Mouse (Mus musculus) limb, embryonic 14.5 days (tissue): ENCODE results near the gene Dlg4. TPM values are rescaled to one million over a fixed set of nuclear protein-coding genes. Genes with fewer than 3 reads are reported as not detected.

Experiments
- ATAC-seq: fragments of 200-750 bp; cut with Nextera tagmentation; 2 replicates; pipeline ENCODE4 v1.8.0; 2017; ENCODE audit warnings: low read depth, moderate number of reproducible peaks, moderate TSS enrichment; ENCODE audit not compliant: low FRiP score
- DNase-seq: peaks from one replicate; pipeline ENCODE4 v3.0.0-alpha.2; 2015; ENCODE audit warnings: low spot score
- H3K27ac ChIP-seq: fragments of 300-500 bp; sonication (generic); replicated peaks from 2 replicates; pipeline ENCODE4 v1.5.1; 2014; ENCODE audit warnings: low read depth, mild to moderate bottlenecking, low read length, moderate library complexity, mixed read lengths
- H3K27me3 ChIP-seq: fragments of 300-500 bp; sonication (generic); 2 replicates; pipeline ENCODE4 v1.6.1; 2014; ENCODE audit warnings: low read length, mixed read lengths; ENCODE audit not compliant: control insufficient read depth, insufficient read depth
- H3K36me3 ChIP-seq: fragments of 300-500 bp; sonication (generic); 2 replicates; pipeline ENCODE4 v1.6.1; 2014; ENCODE audit warnings: mild to moderate bottlenecking, low read length, moderate library complexity, mixed read lengths; ENCODE audit not compliant: control insufficient read depth, insufficient read depth
- H3K4me1 ChIP-seq: fragments of 300-500 bp; sonication (generic); 2 replicates; pipeline ENCODE4 v1.6.1; 2014; ENCODE audit warnings: antibody characterized with exemption, low read length, mixed read lengths; ENCODE audit not compliant: control insufficient read depth, insufficient read depth
- H3K4me2 ChIP-seq: fragments of 300-500 bp; sonication (generic); replicated peaks from 2 replicates; pipeline ENCODE4 v1.6.1; 2014; ENCODE audit warnings: low read depth, mild to moderate bottlenecking, low read length, moderate library complexity; ENCODE audit not compliant: severe bottlenecking
- H3K4me3 ChIP-seq: fragments of 300-500 bp; sonication (generic); replicated peaks from 2 replicates; pipeline ENCODE4 v1.5.1; 2014; ENCODE audit warnings: low read length
- H3K9ac ChIP-seq: fragments of 300-500 bp; sonication (generic); 2 replicates; pipeline ENCODE4 v1.6.1; 2014; ENCODE audit warnings: mild to moderate bottlenecking, low read depth, low read length, moderate library complexity; ENCODE audit not compliant: severe bottlenecking
- H3K9me3 ChIP-seq: fragments of 300-500 bp; sonication (generic); 2 replicates; pipeline ENCODE4 v1.6.1; 2016; ENCODE audit warnings: low read length; ENCODE audit not compliant: control insufficient read depth
- POLR2A ChIP-seq: fragments of 200-500 bp; IDR thresholded peaks from 2 replicates; pipeline ENCODE4 v1.8.0; 2012; ENCODE audit warnings: inconsistent platforms, mild to moderate bottlenecking, moderate library complexity, borderline replicate concordance; ENCODE audit not compliant: insufficient read depth, insufficient read length; ENCODE audit errors: extremely low read depth
- WGBS: fragments of 180-500 bp; shearing (Covaris S2); extraction: QIAGEN DNeasy Blood & Tissue Kit; methylation state at CpG from one replicate; pipeline ENCODE4 v1.1.7; 2014; 5-methylcytosine and 5-hydroxymethylcytosine counted together
- polyA plus RNA-seq, 2 experiments: library from polyadenylated mRNA; depleted of rRNA in 1 of 2; stranded (reverse) in 1 of 2; unstranded in 1 of 2; fragments of >200 nt; fragmentation: Nextera tagmentation in 1 of 2; extraction: Ambion mirVana in 1 of 2; gene quantifications; 2 replicates each; pipeline versions ENCODE4 v1.2.1 to v1.2.3; 2012 to 2014

The Dlg4 gene
- polyA plus RNA-seq, 2 experiments = 9.7 to 89.6 TPM

DNA sequence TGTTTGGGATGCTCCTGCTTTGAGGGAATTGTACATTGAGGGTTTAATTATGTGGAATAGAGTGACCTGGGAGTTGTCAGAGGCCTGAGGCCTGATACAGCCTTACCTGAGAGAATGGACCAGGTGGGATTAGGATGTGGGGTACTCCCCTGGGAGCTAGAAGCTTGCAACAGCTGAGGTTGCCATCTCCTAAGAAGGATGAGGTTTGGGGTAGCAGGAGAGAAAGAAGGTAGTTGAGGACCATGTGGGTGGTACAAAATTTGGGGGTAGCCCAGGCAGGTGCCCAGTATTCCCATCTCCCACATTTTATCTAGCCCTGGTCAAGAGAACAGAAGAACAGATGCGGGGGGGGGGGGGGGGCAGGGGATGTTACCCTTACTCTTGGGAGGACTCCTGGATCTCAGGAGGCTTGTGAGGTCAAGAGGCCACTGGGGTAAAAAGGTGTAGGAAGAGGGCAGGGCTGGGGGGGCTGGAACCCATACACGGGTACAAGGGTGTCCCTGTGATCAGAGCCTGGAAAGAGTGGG is 2.8 kb downstream of the Dlg4 start:
- no peak for DNase-seq
- ATAC-seq = no peak
- Histone ChIP-seq H3K4me3 (peak overlapping the region; percentile 79), H3K4me1 (peaks cover 51% of the 10 kb centered on the region), H3K27ac (peak overlapping the region; percentile 53), H3K36me3 (no peaks in the 10 kb centered on the region), H3K27me3 (no peaks in the 10 kb centered on the region), H3K9me3 (no peaks in the 10 kb centered on the region), H3K4me2 (peak overlapping the region; percentile 89), H3K9ac (peak overlapping the region; percentile 88)
- 50% methylated on average over 1 of the region's 2 CpGs for WGBS
- TF ChIP-seq POLR2A = no peak

DNA sequence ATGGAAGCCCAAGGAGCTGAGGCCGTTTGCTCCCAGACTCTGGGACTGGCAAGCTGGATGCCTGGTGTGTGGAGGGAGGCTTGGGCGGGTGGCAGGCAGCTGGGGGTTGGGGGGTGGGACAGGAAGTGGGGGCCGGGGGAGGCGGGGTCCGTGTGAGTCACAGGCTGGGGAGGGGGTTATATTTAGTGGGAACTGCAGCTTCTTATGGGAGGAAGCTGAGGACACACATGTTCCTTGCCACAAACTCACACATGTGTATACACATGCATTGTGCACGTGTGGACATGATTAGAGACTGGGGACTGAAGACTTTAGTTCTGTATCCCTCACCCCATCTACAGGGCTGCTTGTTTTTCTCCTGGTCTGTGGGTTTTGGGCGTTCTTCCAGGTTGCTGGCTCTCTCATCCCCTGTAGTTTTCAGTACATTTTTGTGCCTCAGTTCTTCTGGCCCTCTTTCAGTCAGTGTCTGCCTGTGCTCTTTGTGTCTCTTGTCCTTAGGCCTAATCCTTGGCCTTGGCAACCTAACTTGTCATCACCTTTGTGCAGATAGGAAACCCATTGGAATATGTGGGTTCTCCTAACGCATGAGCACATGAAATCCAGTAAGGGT is 3.4 kb downstream of the Dlg4 start:
- TF ChIP-seq POLR2A = no peak
- ATAC-seq (no peak), DNase-seq (no peak)
- peak overlapping the region; percentile 89 for H3K4me2 ChIP-seq
- H3K9ac ChIP-seq = peak overlapping the region; percentile 21; the same call in 1 of the 2 replicates
- 5% methylated on average over 7 of the region's 8 CpGs for WGBS
- H3K4me3 ChIP-seq = peak overlapping the region; percentile 79
- H3K4me1 ChIP-seq = peaks cover 47% of the 10 kb centered on the region
- no peaks in the 10 kb centered on the region for H3K9me3 ChIP-seq
- H3K27me3 ChIP-seq = no peaks in the 10 kb centered on the region
- peak overlapping the region; percentile 53 for H3K27ac ChIP-seq
- H3K36me3 ChIP-seq = no peaks in the 10 kb centered on the region

DNA sequence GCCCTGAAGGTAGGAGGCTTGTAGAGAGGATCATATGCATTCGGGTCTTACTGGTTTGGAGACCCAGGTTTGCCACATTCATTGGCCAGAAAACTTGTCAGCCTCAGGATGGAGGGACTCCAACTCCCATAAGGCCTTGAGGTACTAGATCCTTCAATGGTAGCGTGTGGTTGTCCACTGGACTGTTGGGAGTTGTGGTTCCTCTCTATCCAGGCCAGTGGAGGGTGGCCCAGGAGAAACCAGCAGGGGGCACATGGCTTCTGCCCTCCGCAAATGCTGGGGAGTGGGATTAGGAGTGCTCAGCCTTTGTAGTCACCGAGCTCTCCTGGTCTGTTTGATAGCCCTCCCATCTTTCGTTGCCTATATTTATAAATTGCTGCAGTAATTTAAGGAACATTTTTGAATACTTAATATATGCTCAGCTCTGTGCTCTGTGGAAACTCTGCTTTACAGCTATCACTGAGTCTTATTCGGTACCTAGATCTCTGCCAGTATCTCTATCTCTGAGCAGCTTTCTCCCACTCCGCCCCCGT is 4.1 kb downstream of the Dlg4 start:
- peaks cover 49% of the 10 kb centered on the region for H3K4me1 ChIP-seq
- TF ChIP-seq POLR2A = no peak
- DNase-seq = peak; percentile 89
- H3K9me3 ChIP-seq = no peaks in the 10 kb centered on the region
- WGBS = 0% methylated on average over 8 of the region's 8 CpGs
- peak overlapping the region; percentile 89 for H3K4me2 ChIP-seq
- no peaks in the 10 kb centered on the region for H3K27me3 ChIP-seq
- no peaks in the 10 kb centered on the region for H3K36me3 ChIP-seq
- peak; percentile 60 for ATAC-seq
- H3K27ac ChIP-seq = peak overlapping the region; percentile 63
- H3K4me3 ChIP-seq = peak overlapping the region; percentile 79
- 0 out of 2 replicates have a peak overlapping the region, but pooled peaks have one; percentile 21 for H3K9ac ChIP-seq

DNA sequence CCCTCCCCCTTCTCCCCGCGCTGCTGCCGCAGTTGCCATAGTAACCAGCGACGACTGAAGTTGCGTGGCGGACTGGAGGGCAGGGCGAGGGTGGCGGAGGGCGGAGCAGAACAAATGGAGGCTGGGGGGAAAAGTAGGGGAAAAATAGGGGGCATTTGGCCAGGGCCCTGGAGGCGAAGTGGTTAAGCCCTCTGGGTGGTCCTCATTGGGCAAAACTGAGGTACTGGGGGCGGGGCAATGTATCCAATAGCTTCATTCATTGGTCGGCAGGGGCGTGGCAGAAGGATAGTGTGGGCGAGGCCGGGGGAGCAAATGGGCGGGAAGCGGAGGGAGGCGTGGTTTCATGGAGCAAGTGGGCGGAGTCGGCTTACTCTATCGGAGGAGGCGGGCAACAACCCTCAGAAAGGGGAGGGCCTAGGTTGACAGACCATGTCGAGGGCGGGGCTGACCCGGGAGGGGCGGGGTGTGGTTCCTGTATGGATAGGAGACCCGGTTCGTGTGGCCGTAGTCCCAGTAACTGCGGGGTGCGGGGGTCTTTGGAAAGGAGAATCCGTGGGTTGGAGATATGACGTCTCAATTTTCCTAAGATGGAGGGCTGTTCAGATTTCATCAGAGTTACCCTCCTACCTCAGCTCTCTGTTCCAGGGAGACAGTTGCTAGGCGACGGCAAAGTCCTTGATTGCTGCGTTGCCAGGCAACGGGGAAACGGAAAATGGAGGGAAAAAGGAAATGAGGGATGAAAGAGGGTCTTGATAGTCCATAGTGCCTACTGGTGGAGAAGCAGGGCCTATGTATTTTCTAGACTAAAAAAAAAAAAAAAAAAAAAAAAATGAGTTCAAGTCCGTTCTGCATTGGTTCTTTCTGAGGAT is 4.8 kb downstream of the Dlg4 start:
- peaks cover 56% of the 10 kb centered on the region for H3K4me1 ChIP-seq
- 2% methylated on average over 40 of the region's 40 CpGs for WGBS
- H3K9ac ChIP-seq = 0 out of 2 replicates have a peak overlapping the region, but pooled peaks have one; percentile 21

More for the DNA sequence above, 4.8 kb downstream of the Dlg4 start:
- no peaks in the 10 kb centered on the region for H3K9me3 ChIP-seq
- H3K4me2 ChIP-seq = peak overlapping the region; percentile 89
- peak overlapping the region; percentile 79 for H3K4me3 ChIP-seq
- H3K27ac ChIP-seq = peak overlapping the region; percentile 63
- no peaks in the 10 kb centered on the region for H3K27me3 ChIP-seq
- DNase-seq = peak; percentile 99
- TF ChIP-seq POLR2A = no peak
- ATAC-seq = peak; percentile 72
- no peaks in the 10 kb centered on the region for H3K36me3 ChIP-seq
